Mouse (Mus musculus) macrophage (primary cell): ENCODE results near the gene Dscaml1. TPM values are rescaled to one million over a fixed set of nuclear protein-coding genes. Genes with fewer than 3 reads are reported as not detected.

ENCODE experiments used
- H3K27ac ChIP-seq: fragments of 350-480 bp; formaldehyde crosslinking; 2 replicates; pipeline ENCODE4 v1.9.0; 2021
- H3K36me3 ChIP-seq: fragments of 350-480 bp; formaldehyde crosslinking; 2 replicates; pipeline ENCODE4 v1.9.0; 2021; ENCODE audit errors: inconsistent target
- H3K4me3 ChIP-seq: fragments of 350-480 bp; formaldehyde crosslinking; 2 replicates; pipeline ENCODE4 v1.9.0; 2021; ENCODE audit errors: inconsistent target
- H3K79me2 ChIP-seq: fragments of 350-480 bp; formaldehyde crosslinking; 2 replicates; pipeline ENCODE4 v1.9.0; 2021; ENCODE audit errors: inconsistent target
- WGBS: methylation state at CpG from one replicate; pipeline ENCODE4 v1.1.7; 2026; ENCODE audit warnings: inconsistent platforms; ENCODE audit not compliant: missing documents; 5-methylcytosine and 5-hydroxymethylcytosine counted together
- polyA plus RNA-seq: library from polyadenylated mRNA; stranded (reverse); fragments of 250-400 nt; gene quantifications from 3 replicates; pipeline ENCODE4 v1.2.4, GENCODE M21; 2018; ENCODE audit warnings: inconsistent platforms

The Dscaml1 gene
- polyA plus RNA-seq, 1 experiment from 2014 or later, result 0.09 TPM

GRCm38 (mm10) chr9:45614616-45615015 is 188.2 kb downstream of the Dscaml1 start:
- no peaks in the 10 kb centered on the region for H3K36me3 ChIP-seq
- H3K79me2 ChIP-seq, result no peaks in the 10 kb centered on the region
- H3K4me3 ChIP-seq, result no peak overlapping the region
- 86% methylated on average over 1 of the region's 1 CpGs for WGBS
- H3K27ac ChIP-seq, result no peak overlapping the region

DNA sequence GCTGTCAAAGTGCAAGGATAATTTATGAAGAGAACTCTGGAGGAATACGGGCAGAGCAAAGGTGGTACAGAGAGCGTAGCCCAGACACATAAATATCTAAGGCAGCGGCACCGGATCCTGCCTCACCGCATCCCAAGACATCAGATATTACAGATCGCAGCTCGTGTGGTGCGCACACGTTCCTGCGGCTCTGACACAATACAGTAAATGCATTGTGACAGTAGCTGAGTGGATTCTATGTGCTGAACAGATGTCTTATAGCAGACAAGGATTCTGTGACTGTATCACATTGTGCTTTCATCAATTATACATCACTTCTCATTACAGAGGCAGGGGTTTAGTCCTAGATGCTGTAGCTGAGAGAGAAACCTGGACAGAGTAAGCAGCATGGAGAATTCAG is 191.5 kb downstream of the Dscaml1 start:
- H3K27ac ChIP-seq, result no peak overlapping the region
- no peak overlapping the region for H3K4me3 ChIP-seq
- H3K36me3 ChIP-seq, result no peaks in the 10 kb centered on the region
- H3K79me2 ChIP-seq, result no peaks in the 10 kb centered on the region
- WGBS, result 88% methylated on average over 10 of the region's 10 CpGs

DNA sequence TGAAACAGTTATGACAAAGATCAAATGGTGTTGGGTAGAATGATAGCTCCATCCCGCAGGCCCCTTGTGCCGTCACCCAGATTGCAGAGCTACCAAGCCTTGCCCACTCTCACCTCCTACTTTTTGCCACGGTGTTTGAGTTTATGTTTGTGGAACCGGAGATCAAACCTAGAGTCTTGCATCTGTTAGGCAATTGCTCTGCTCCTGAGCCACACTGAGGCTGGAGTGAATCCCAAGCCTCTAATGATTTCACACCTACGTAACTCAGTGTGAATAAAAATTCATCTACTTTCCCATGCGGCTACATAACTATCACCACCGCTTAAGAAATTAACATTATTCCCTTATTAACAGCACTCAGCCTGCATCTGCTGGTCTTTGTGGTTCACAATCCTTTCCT is 192.0 kb downstream of the Dscaml1 start:
- 93% methylated on average over 7 of the region's 7 CpGs for WGBS
- H3K27ac ChIP-seq, result no peak overlapping the region
- H3K36me3 ChIP-seq, result no peaks in the 10 kb centered on the region
- H3K4me3 ChIP-seq, result no peak overlapping the region
- H3K79me2 ChIP-seq, result no peaks in the 10 kb centered on the region

DNA sequence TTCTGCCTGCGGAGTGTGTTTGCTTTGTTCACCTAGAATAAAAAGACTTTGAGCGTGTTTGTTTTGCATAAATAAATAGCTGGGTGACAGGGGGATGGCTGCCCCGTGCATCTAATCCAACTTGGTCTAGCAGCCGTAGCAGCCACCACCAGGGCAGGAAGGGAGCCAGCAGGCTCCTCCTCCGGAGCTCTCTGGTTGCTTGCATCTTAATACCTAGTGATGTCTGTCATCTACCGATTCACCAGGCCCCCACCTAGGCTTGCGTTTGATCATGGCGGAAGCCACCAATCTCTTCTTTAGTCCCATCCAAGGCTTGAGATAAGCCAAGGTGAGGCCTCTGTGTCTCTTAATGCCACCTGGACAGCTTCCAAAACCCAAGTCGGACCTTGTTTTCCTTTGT is 193.6 kb downstream of the Dscaml1 start:
- Histone ChIP-seq H3K79me2 (no peaks in the 10 kb centered on the region), H3K4me3 (no peak overlapping the region), H3K27ac (no peak overlapping the region), H3K36me3 (no peaks in the 10 kb centered on the region)
- WGBS, result 75% methylated on average over 9 of the region's 9 CpGs

GRCm38 (mm10) chr9:45620920-45621319 is 194.5 kb downstream of the Dscaml1 start:
- no peak overlapping the region for H3K4me3 ChIP-seq
- H3K79me2 ChIP-seq, result no peaks in the 10 kb centered on the region
- no peak overlapping the region for H3K27ac ChIP-seq
- no peaks in the 10 kb centered on the region for H3K36me3 ChIP-seq
- WGBS, result 88% methylated on average over 4 of the region's 4 CpGs

DNA sequence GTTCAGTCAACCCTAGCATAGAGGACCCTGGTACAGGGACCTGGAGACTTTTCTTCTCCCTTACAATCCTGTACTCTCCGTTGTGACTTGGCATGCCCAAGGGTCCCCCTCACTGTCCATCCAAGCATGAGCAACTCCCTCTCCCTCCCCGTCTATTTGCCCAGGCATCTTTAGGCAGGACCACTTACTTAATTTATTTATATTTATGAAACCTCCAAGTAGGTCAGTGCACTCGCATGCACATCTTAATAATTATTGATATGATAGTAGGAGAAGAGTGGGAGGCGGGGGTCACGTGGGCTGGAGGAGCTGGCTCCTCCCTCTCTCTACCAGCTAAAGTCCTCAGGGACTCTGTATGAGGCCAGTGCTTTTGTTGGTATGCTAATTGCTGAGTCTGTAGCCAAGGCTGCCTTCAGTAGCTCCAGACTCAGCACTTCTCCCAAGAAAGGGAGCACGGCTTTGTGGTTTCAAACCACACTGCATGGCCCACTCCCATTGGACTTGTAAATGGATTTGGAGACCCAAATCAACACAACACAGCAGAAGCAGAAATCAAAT is 199.5 kb downstream of the Dscaml1 start:
- Histone ChIP-seq H3K79me2 (no peaks in the 10 kb centered on the region), H3K36me3 (no peaks in the 10 kb centered on the region), H3K27ac (no peak overlapping the region), H3K4me3 (no peak overlapping the region)
- 83% methylated on average over 5 of the region's 6 CpGs for WGBS

- H3K4me3 ChIP-seq, result no peak overlapping the region
- no peaks in the 10 kb centered on the region for H3K79me2 ChIP-seq
- no peak overlapping the region for H3K27ac ChIP-seq
- 33% methylated on average over 10 of the region's 10 CpGs for WGBS
- no peaks in the 10 kb centered on the region for H3K36me3 ChIP-seq
Observed at GRCm38 (mm10) chr9:45632520-45632919, 206.1 kb downstream of the Dscaml1 start.

DNA sequence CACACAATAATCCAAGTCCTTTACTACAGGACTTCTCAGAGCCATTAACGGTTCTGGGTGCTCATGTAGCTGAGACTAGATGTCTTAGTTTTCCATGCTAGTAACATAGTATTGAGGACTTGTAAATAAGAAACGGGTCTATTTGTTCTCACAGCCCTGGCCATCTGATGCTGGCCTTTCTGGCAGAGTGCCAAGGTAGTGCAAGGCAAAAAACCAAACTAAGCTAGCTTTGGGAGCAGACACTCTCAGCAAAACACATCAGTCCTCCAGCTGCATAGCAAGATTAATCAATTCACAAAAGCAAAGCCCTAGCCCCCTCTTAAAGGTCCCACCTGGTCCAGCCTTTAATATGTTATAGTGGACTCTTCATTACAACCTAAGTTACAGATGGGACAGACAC is 206.6 kb downstream of the Dscaml1 start:
- Histone ChIP-seq H3K4me3 (no peak overlapping the region), H3K27ac (no peak overlapping the region), H3K36me3 (no peaks in the 10 kb centered on the region), H3K79me2 (no peaks in the 10 kb centered on the region)
- 64% methylated on average over 2 of the region's 2 CpGs for WGBS

DNA sequence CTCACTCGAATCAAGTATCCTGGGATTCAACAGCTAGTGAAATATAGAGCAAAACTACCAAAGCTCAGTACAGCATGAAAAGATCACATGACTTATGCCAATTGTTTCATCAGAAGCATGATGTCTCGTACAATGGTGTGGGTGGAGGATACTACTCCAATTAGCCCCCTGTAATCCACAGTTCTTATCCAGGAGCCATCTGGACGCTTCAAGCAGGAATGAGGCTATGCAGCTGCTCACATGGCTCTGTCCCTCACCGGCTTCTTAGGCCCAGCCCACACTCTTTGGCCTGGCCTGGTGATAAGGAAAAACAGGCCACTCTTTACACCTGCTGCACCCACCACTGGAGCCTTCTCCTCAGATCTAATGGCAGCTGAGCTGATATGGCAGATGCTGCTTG is 208.6 kb downstream of the Dscaml1 start:
- H3K36me3 ChIP-seq, result no peaks in the 10 kb centered on the region
- no peak overlapping the region for H3K27ac ChIP-seq
- H3K79me2 ChIP-seq, result no peaks in the 10 kb centered on the region
- no peak overlapping the region for H3K4me3 ChIP-seq
- WGBS, result 94% methylated on average over 4 of the region's 4 CpGs

- WGBS, result 67% methylated on average over 1 of the region's 1 CpGs
- Histone ChIP-seq H3K79me2 (no peaks in the 10 kb centered on the region), H3K36me3 (no peaks in the 10 kb centered on the region), H3K4me3 (no peak overlapping the region), H3K27ac (no peak overlapping the region)
Observed at GRCm38 (mm10) chr9:45637346-45637745, 210.9 kb downstream of the Dscaml1 start.

DNA sequence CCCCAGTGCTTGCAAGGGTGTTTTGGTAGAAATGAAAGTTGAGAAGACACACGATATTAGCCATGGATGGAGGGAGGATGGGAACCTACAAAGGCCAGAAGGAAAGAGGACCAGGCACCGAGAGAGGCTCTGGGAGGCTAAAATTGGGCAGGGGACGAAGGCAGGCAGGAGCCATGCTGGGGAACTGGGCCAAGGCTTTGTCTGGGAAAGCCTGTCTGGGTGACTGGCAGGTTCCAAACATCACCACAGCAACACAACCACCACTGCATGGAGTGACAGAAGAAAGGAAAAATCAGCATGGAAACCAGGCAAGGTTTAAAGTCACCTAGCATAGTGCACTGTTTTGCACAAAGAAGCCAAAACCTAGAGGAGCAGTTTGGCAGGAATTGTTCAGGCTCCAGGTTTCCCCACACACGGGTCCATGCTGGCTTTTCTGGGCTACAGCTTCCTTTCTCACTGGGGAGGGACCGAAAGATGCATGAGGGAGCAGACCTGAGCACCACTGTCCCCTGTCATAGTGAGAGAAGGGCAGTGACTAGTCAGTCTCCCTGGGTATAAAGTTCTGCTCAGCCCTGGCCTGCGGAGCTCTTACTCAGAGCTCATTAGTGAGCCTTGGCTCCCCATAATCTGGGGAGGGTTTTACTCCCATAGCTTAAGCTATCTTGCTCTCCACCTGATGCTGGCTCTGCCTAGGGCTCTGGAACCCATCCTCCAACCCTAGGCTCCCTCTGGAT is 211.9 kb downstream of the Dscaml1 start:
- no peaks in the 10 kb centered on the region for H3K79me2 ChIP-seq
- H3K27ac ChIP-seq, result no peak overlapping the region
- H3K4me3 ChIP-seq, result no peak overlapping the region
- H3K36me3 ChIP-seq, result no peaks in the 10 kb centered on the region
- 84% methylated on average over 6 of the region's 6 CpGs for WGBS

DNA sequence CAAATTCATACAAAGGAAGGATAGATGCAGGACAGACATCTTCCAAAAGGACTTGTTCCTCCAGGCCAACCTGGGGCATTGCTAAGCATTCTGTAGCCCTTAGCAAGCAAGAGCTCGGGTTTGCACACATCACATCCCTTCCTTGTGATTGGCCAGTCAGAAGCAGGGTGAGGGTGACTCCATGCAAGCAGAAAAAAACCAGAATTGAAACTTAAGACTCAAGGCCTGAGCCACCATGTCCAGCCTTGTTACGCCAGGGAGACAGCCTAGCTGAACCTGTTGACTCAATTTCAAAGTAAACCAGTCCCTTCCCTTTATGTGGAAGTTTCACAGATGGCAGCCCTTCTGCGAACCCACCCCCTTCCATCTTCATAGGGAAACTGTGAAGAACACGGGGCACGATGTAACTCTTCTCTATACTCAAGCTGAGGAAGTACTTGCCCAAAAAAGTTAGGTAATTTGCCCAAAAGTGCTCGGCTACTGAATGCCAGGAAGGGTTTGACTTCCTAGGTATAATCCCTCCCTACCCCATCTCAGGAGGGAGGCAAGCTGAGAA is 218.5 kb downstream of the Dscaml1 start:
- WGBS, result 38% methylated on average over 6 of the region's 6 CpGs
- Histone ChIP-seq H3K36me3 (no peaks in the 10 kb centered on the region), H3K79me2 (no peaks in the 10 kb centered on the region), H3K27ac (no peak overlapping the region), H3K4me3 (no peak overlapping the region)

DNA sequence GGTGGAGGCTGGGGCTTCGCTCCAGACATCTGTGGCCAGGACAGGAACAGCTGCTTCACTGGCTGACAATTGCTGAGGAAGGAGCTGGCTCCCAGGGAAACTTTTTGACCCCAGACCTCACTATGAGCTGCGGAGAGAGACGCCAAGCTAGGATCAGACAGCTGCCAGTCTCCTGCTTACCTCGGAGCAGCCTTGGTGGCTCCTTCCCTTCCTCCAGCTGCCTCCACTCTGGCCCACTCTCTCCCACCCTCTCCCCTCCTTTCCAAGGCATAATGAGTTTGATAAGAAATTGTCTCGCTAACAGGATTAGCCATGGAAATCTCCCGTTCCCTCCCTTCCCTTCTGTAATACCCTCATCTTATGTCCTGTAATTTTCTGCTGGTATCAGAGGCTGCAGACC is 219.1 kb downstream of the Dscaml1 start:
- no peak overlapping the region for H3K4me3 ChIP-seq
- WGBS, result 93% methylated on average over 6 of the region's 6 CpGs
- H3K36me3 ChIP-seq, result no peaks in the 10 kb centered on the region
- no peak overlapping the region for H3K27ac ChIP-seq
- H3K79me2 ChIP-seq, result no peaks in the 10 kb centered on the region

DNA sequence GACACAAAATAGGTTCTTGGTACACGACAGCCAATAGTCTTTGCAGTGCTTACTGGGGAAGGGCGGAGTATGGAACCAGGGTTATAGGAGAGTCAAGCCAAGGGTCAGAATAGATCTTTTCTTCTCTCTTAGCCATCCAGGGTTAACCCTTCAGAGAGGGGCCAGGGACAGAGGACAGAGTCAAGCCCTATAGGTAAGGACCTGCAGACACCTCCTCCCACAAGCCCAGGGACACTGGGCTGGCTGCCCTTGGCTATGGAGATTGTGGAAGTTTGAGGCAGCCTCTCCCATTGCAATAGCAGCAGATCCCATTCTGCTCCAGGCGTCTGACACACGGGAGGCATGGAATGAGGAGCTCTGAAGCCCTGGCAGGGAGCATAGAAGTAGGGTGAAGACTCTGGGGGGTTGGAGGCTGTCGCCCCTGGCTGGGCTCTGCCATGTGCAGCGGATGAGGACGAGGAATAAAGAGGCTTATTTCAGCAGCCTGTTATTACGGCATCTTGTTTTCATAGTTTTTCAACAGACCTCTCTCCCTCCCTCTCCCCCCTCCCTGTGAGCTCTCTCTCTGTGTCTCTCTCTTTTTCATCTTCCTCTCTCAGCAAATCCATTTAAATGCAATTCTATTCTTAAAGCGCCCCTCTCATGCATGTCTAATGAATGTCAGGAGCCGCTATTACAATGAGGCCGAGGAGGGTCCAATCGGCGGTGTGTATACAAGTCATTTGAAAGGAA is 224.8 kb downstream of the Dscaml1 start:
- WGBS, result 83% methylated on average over 13 of the region's 13 CpGs
- no peak overlapping the region for H3K27ac ChIP-seq

GRCm38 (mm10) chr9:45651810-45652177 is 225.4 kb downstream of the Dscaml1 start:
- Histone ChIP-seq H3K27ac (no peak overlapping the region), H3K79me2 (no peaks in the 10 kb centered on the region), H3K4me3 (no peak overlapping the region), H3K36me3 (no peaks in the 10 kb centered on the region)
- WGBS, result 86% methylated on average over 3 of the region's 3 CpGs

More for the DNA sequence above, 224.8 kb downstream of the Dscaml1 start:
- Histone ChIP-seq H3K36me3 (no peaks in the 10 kb centered on the region), H3K79me2 (no peaks in the 10 kb centered on the region), H3K4me3 (no peak overlapping the region)
